Mouse (Mus musculus): ENCODE results near the gene Hivep3. TPM values are rescaled to one million over a fixed set of nuclear protein-coding genes. Genes with fewer than 3 reads are reported as not detected.

Hivep3 gene
- total and polyA plus RNA-seq, 3 experiments, result not detected

GRCm38 (mm10) chr4:120150345-120150920, 416.8 kb downstream of the Hivep3 start:
- H3K36me3 ChIP-seq (ENCODE audit: control insufficient read depth in 1 of 2, insufficient read depth in 2 of 2, low read length in 2 of 2), result no peaks in the 10 kb centered on the region
- DNase-seq (ENCODE audit: low read depth, low spot score), result no peak
- no peak overlapping the region for H3K27ac ChIP-seq (ENCODE audit: control insufficient read depth, low read depth, low read length)
- no peak overlapping the region for H3K4me3 ChIP-seq (ENCODE audit: control insufficient read depth in 1 of 2, insufficient read depth in 1 of 2, low read depth in 2 of 2, low read length in 2 of 2)
- no peaks in the 10 kb centered on the region for H3K79me2 ChIP-seq (ENCODE audit: control insufficient read depth, insufficient read depth, low read length, poor library complexity)
- H3K9me3 ChIP-seq (replicated peaks; ENCODE audit: insufficient read depth, low read length), result no peaks in the 10 kb centered on the region
- no peaks in the 10 kb centered on the region for H3K27me3 ChIP-seq (ENCODE audit: control insufficient read depth in 1 of 2, insufficient read depth in 2 of 2, low read length in 2 of 2)
- no peak overlapping the region for H3K9ac ChIP-seq (ENCODE audit: control insufficient read depth, low read depth, low read length, poor library complexity, severe bottlenecking)
- TF ChIP-seq ZNF384 (IDR thresholded peaks at IDR 0.05; ENCODE audit: low read depth, low read length) (no peak), KAT2A (conservative IDR thresholded peaks at IDR 0.05; ENCODE audit: low read depth, low read length) (no peak), CTCF (IDR thresholded peaks at IDR 0.05 in 2 of 3, conservative IDR thresholded peaks at IDR 0.05 in 1 of 3; ENCODE audit: control insufficient read depth in 1 of 3, insufficient read depth in 1 of 3, low read depth in 2 of 3, low read length in 3 of 3, poor library complexity in 1 of 3, severe bottlenecking in 1 of 3) (no peak), CHD2 (IDR thresholded peaks at IDR 0.05; ENCODE audit: low read length) (no peak), BHLHE40 (IDR thresholded peaks at IDR 0.05; ENCODE audit: borderline replicate concordance, low read depth, low read length) (no peak), POLR2AphosphoS2 (IDR thresholded peaks at IDR 0.05; ENCODE audit: low read length) (no peak)
- no peaks in the 10 kb centered on the region for H3K4me1 ChIP-seq (ENCODE audit: control insufficient read depth in 1 of 2, insufficient read depth in 2 of 2, low read length in 2 of 2)

GRCm38 (mm10) chr4:120151906-120152305, 418.3 kb downstream of the Hivep3 start:
- TF ChIP-seq ZNF384 (IDR thresholded peaks at IDR 0.05; ENCODE audit: low read depth, low read length) (no peak), GATA1 (IDR thresholded peaks at IDR 0.05; ENCODE audit: low read depth, low read length) (no peak), MYB (IDR thresholded peaks at IDR 0.05; ENCODE audit: low read depth, low read length) (no peak), ZKSCAN1 (IDR thresholded peaks at IDR 0.05; ENCODE audit: low read depth, low read length) (no peak), NELFE (IDR thresholded peaks at IDR 0.05; ENCODE audit: low read depth, low read length) (no peak), SIN3A (IDR thresholded peaks at IDR 0.05; ENCODE audit: low read length) (no peak)
- Histone ChIP-seq H3K79me2 (ENCODE audit: control insufficient read depth, insufficient read depth, low read length, poor library complexity) (no peaks in the 10 kb centered on the region), H3K27me3 (ENCODE audit: control insufficient read depth in 1 of 2, insufficient read depth in 2 of 2, low read length in 2 of 2) (no peaks in the 10 kb centered on the region), H3K9me3 (replicated peaks; ENCODE audit: insufficient read depth, low read length) (no peaks in the 10 kb centered on the region), H3K36me3 (ENCODE audit: control insufficient read depth in 1 of 2, insufficient read depth in 2 of 2, low read length in 2 of 2) (no peaks in the 10 kb centered on the region), H3K9ac (ENCODE audit: control insufficient read depth, low read depth, low read length, poor library complexity, severe bottlenecking) (no peak overlapping the region), H3K4me3 (ENCODE audit: control insufficient read depth in 1 of 2, insufficient read depth in 1 of 2, low read depth in 2 of 2, low read length in 2 of 2) (no peak overlapping the region), H3K4me1 (ENCODE audit: control insufficient read depth in 1 of 2, insufficient read depth in 2 of 2, low read length in 2 of 2) (no peaks in the 10 kb centered on the region), H3K27ac (ENCODE audit: control insufficient read depth, low read depth, low read length) (no peak overlapping the region)
- DNase-seq (ENCODE audit: low read depth, low spot score), result no peak

GRCm38 (mm10) chr4:120152648-120153047, 419.1 kb downstream of the Hivep3 start:
- no peaks in the 10 kb centered on the region for H3K4me1 ChIP-seq (ENCODE audit: control insufficient read depth in 1 of 2, insufficient read depth in 2 of 2, low read length in 2 of 2)
- no peaks in the 10 kb centered on the region for H3K36me3 ChIP-seq (ENCODE audit: control insufficient read depth in 1 of 2, insufficient read depth in 2 of 2, low read length in 2 of 2)
- no peak for DNase-seq (ENCODE audit: low read depth, low spot score)
- TF ChIP-seq MAX (IDR thresholded peaks at IDR 0.05; ENCODE audit: low read length) (no peak), KAT2A (conservative IDR thresholded peaks at IDR 0.05; ENCODE audit: low read depth, low read length) (no peak), CTCF (IDR thresholded peaks at IDR 0.05 in 2 of 3, conservative IDR thresholded peaks at IDR 0.05 in 1 of 3; ENCODE audit: control insufficient read depth in 1 of 3, insufficient read depth in 1 of 3, low read depth in 2 of 3, low read length in 3 of 3, poor library complexity in 1 of 3, severe bottlenecking in 1 of 3) (0 out of 6 replicates have a peak, but pooled peaks of 1 of the 3 experiments have one; percentile 3), GABPA (IDR thresholded peaks at IDR 0.05; ENCODE audit: low read depth, low read length) (no peak), ETS1 (IDR thresholded peaks at IDR 0.05; ENCODE audit: low read depth, low read length) (no peak), MYB (IDR thresholded peaks at IDR 0.05; ENCODE audit: low read depth, low read length) (no peak), TBP (IDR thresholded peaks at IDR 0.05; ENCODE audit: low read depth, low read length) (no peak)
- H3K9ac ChIP-seq (ENCODE audit: control insufficient read depth, low read depth, low read length, poor library complexity, severe bottlenecking), result no peak overlapping the region
- no peaks in the 10 kb centered on the region for H3K79me2 ChIP-seq (ENCODE audit: control insufficient read depth, insufficient read depth, low read length, poor library complexity)
- no peak overlapping the region for H3K4me3 ChIP-seq (ENCODE audit: control insufficient read depth in 1 of 2, insufficient read depth in 1 of 2, low read depth in 2 of 2, low read length in 2 of 2)
- H3K9me3 ChIP-seq (replicated peaks; ENCODE audit: insufficient read depth, low read length), result no peaks in the 10 kb centered on the region
- no peak overlapping the region for H3K27ac ChIP-seq (ENCODE audit: control insufficient read depth, low read depth, low read length)
- H3K27me3 ChIP-seq (ENCODE audit: control insufficient read depth in 1 of 2, insufficient read depth in 2 of 2, low read length in 2 of 2), result no peaks in the 10 kb centered on the region

Data from MEL (cell line).